Mouse (Mus musculus) neural tube, embryonic 14.5 days (tissue): ENCODE data around the gene Cdipt. TPM values are rescaled to one million over a fixed set of nuclear protein-coding genes. Genes with fewer than 3 reads are reported as not detected.

Experiments
- ATAC-seq: fragments of 200-750 bp; cut with Nextera tagmentation; 2 replicates; pipeline ENCODE4 v1.8.0; 2017; ENCODE audit warnings: low read depth, mild to moderate bottlenecking, moderate TSS enrichment, moderate library complexity
- H3K27ac ChIP-seq: fragments of 300-500 bp; sonication (generic); 2 replicates; pipeline ENCODE4 v1.5.1; 2014; ENCODE audit warnings: low read depth, mild to moderate bottlenecking, control low read depth, low read length, moderate library complexity, mixed read lengths
- H3K27me3 ChIP-seq: fragments of 300-500 bp; sonication (generic); 2 replicates; pipeline ENCODE4 v1.6.1; 2014; ENCODE audit warnings: low read length; ENCODE audit not compliant: control insufficient read depth, insufficient read depth
- H3K36me3 ChIP-seq: fragments of 300-500 bp; sonication (generic); 2 replicates; pipeline ENCODE4 v1.6.1; 2014; ENCODE audit warnings: low read length, mixed read lengths; ENCODE audit not compliant: control insufficient read depth, insufficient read depth
- H3K4me1 ChIP-seq: fragments of 300-500 bp; sonication (generic); 2 replicates; pipeline ENCODE4 v1.6.1; 2014; ENCODE audit warnings: low read length; ENCODE audit not compliant: control insufficient read depth, insufficient read depth
- H3K4me2 ChIP-seq: fragments of 300-500 bp; sonication (generic); 2 replicates; pipeline ENCODE4 v1.6.1; 2014; ENCODE audit warnings: mild to moderate bottlenecking, low read depth, low read length, control low read depth
- H3K4me3 ChIP-seq: fragments of 300-500 bp; sonication (generic); 2 replicates; pipeline ENCODE4 v1.5.1; 2014; ENCODE audit warnings: low read depth, low read length, control low read depth, mixed read lengths
- H3K9ac ChIP-seq: fragments of 300-500 bp; sonication (generic); replicated peaks from 2 replicates; pipeline ENCODE4 v1.6.1; 2014; ENCODE audit warnings: low read depth, mild to moderate bottlenecking, control low read depth, low read length, mixed read lengths
- H3K9me3 ChIP-seq: fragments of 300-500 bp; sonication (generic); 2 replicates; pipeline ENCODE4 v1.6.1; 2016; ENCODE audit warnings: low read length; ENCODE audit not compliant: control insufficient read depth
- whole genome bisulfite sequencing: fragments of 180-500 bp; shearing (Covaris S2); extraction: QIAGEN DNeasy Blood & Tissue Kit; methylation state at CpG from one replicate; pipeline ENCODE4 v1.1.7; 2014; 5-methylcytosine and 5-hydroxymethylcytosine counted together
- polyA plus RNA-seq: library from polyadenylated mRNA; unstranded; fragments of >200 nt; fragmentation: Nextera tagmentation; extraction: Ambion mirVana; gene quantifications from 2 replicates; pipeline ENCODE4 v1.2.1, GENCODE M21; 2014

The Cdipt gene
- 105 and 107 TPM in 2 replicates for polyA plus RNA-seq

DNA sequence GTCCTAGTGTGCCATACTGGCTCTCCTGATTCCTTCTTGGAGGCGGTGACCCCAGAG, at the start of gene Cdipt:
Gene Cdipt (plus strand): TSS at position 22 of the 57 bp plus-strand sequence.
- Histone ChIP-seq H3K27me3 (no peaks in the 10 kb centered on the region), H3K27ac (peak within 1 kb of the TSS; percentile 96), H3K4me3 (peak within 1 kb of the TSS; percentile 68), H3K9ac (peak within 1 kb of the TSS; percentile 80), H3K4me2 (peak within 1 kb of the TSS; percentile 87), H3K4me1 (0 out of 2 replicates have a peak, but pooled peaks cover 8% of the 10 kb centered on the region), H3K9me3 (no peaks in the 10 kb centered on the region), H3K36me3 (peaks cover 19% of the 10 kb centered on the region)
- ATAC-seq = no peak
- WGBS = 0% methylated on average over 1 of the region's 1 CpGs

DNA sequence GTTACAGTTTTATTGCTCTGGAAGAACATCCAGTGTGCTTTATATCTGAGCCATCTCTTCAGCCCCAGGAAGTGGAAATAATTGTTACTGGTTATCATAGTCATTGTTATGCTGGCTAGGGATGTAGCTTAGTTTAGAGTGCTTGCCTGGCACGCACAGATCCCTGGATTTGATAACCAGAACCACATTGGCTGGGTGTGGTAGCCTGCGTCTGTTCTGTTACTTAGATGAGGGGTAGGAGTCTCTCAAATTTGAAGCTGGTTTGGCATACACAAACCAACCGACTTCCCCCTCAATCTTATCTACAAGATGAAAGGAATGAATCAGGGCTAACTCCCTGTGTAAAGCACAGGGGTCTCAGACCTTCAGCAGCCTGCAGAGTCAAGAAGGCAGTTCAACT, 49.4 kb upstream of the Cdipt start:
- no peaks in the 10 kb centered on the region for H3K9me3 ChIP-seq
- H3K27me3 ChIP-seq = no peaks in the 10 kb centered on the region
- WGBS = 71% methylated on average over 3 of the region's 3 CpGs
- H3K9ac ChIP-seq = no peak overlapping the region
- no peak overlapping the region for H3K4me2 ChIP-seq
- no peak overlapping the region for H3K27ac ChIP-seq
- no peak for ATAC-seq
- H3K4me3 ChIP-seq = no peak overlapping the region
- peaks cover 17% of the 10 kb centered on the region for H3K4me1 ChIP-seq
- H3K36me3 ChIP-seq = peaks cover 2% of the 10 kb centered on the region; the same call in 1 of the 2 replicates

- peaks cover 12% of the 10 kb centered on the region for H3K4me1 ChIP-seq
- peak within 1 kb of the TSS; percentile 76 for H3K27ac ChIP-seq
- ATAC-seq = peak; percentile 96
- H3K9ac ChIP-seq = peak within 1 kb of the TSS; percentile 77
- peak within 1 kb of the TSS; percentile 93 for H3K4me2 ChIP-seq
- no peaks in the 10 kb centered on the region for H3K27me3 ChIP-seq
- H3K9me3 ChIP-seq = no peaks in the 10 kb centered on the region
- H3K4me3 ChIP-seq = peak within 1 kb of the TSS; percentile 85
- 4% methylated on average over 56 of the region's 56 CpGs for WGBS
- peaks cover 4% of the 10 kb centered on the region; the same call in 1 of the 2 replicates for H3K36me3 ChIP-seq
Measured at GRCm38 (mm10) chr7:126928384-126929037, 47.2 kb upstream of the Cdipt start, which contains the start of gene Kctd13. Gene Kctd13 (plus strand): TSS chr7:126928879.

DNA sequence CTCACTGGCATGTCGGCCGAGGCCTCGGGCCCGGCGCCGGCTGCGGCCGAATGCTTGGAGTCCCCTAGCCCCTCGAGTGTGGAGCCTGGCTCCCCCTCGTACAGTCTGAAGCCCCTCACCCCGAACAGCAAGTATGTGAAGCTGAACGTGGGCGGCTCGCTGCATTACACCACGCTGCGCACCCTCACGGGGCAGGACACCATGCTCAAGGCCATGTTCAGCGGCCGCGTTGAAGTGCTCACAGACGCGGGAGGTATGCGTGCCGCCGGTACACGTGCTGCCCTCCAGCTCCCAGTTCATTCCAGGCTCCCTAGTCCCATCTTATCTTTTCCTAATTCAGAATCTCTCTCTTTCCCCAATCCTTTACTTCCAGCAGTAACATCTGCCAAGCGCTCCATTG, 46.7 kb upstream of the Cdipt start:
- Histone ChIP-seq H3K36me3 (peaks cover 4% of the 10 kb centered on the region; the same call in 1 of the 2 replicates), H3K9me3 (no peaks in the 10 kb centered on the region), H3K27me3 (no peaks in the 10 kb centered on the region), H3K27ac (peak overlapping the region; percentile 76), H3K4me3 (peak overlapping the region; percentile 85), H3K4me1 (peaks cover 12% of the 10 kb centered on the region), H3K4me2 (peak overlapping the region; percentile 93), H3K9ac (peak overlapping the region; percentile 77)
- WGBS = 0% methylated on average over 18 of the region's 27 CpGs
- ATAC-seq = peak; percentile 73

GRCm38 (mm10) chr7:126932652-126933051, 43.1 kb upstream of the Cdipt start:
- no peaks in the 10 kb centered on the region for H3K9me3 ChIP-seq
- H3K27ac ChIP-seq = no peak overlapping the region
- WGBS = 82% methylated on average over 2 of the region's 2 CpGs
- no peaks in the 10 kb centered on the region for H3K27me3 ChIP-seq
- no peak overlapping the region for H3K4me2 ChIP-seq
- no peak for ATAC-seq
- H3K4me3 ChIP-seq = no peak overlapping the region
- peaks cover 11% of the 10 kb centered on the region for H3K36me3 ChIP-seq
- peaks cover 12% of the 10 kb centered on the region for H3K4me1 ChIP-seq
- H3K9ac ChIP-seq = no peak overlapping the region

DNA sequence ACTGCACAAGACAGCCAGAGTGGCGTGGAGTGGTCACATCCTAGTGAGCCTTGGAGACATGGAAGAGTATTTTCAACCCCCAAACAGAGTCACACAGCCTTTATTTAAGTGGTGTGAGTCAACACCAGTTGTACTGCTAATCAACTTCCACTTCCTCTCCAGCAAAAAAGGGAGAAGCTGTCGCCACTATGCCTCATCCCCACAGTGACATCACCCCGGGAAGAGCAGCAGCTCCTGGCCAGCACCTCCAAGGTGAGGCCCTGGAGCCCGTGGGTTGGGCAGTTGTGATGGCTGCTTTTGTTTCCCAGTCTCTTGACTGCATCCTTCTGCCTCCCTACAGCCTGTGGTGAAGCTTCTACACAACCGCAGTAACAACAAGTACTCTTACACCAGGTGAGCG, 34.5 kb upstream of the Cdipt start:
- H3K27me3 ChIP-seq = no peaks in the 10 kb centered on the region
- no peaks in the 10 kb centered on the region for H3K4me1 ChIP-seq
- H3K4me3 ChIP-seq = no peak overlapping the region
- H3K36me3 ChIP-seq = peaks cover 8% of the 10 kb centered on the region
- whole genome bisulfite sequencing = 41% methylated on average over 6 of the region's 6 CpGs
- no peak overlapping the region for H3K4me2 ChIP-seq
- no peak overlapping the region for H3K27ac ChIP-seq
- no peak for ATAC-seq
- H3K9ac ChIP-seq = no peak overlapping the region
- no peaks in the 10 kb centered on the region for H3K9me3 ChIP-seq

DNA sequence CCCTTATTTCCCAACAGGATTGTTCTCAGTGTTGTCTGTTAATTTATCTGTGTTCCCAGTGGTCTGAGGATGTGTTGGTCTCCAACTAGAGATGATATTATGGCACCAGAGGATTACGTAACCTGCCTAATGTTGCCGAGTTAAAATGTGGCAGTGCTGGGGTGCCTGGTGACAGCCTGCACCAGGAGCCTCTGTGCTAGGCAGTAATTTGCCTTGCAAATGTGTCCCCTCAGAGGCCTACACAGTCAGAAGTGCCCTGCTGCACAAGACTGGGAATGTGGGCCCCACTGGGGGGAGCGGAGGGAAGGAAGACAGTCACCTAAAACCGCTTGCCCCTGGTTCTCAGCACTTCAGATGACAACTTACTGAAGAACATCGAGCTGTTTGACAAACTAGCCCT, 33.9 kb upstream of the Cdipt start:
- H3K36me3 ChIP-seq = peaks cover 8% of the 10 kb centered on the region; the same call in 1 of the 2 replicates
- ATAC-seq = no peak

DNA sequence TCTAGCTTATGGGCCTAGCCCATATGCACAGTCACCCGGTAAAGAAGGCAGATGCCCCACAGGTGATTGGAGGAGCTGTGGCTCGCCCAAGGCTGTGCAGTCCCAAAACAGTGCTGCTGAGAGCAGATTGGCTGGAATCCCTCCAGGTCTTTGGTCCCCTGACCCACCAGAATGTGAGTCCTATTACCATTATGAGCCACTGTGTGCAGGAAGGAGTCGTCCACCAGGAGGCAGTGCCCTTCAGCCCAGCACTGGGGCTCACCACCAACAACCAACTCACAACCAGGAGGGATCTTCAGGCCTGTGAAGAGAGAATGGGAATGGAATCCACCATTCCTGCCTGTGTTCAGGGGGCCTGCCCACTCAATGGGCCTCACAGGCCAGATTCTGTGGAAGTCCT, 29.2 kb upstream of the Cdipt start:
- Histone ChIP-seq H3K4me2 (no peak overlapping the region), H3K9me3 (no peaks in the 10 kb centered on the region), H3K4me3 (no peak overlapping the region), H3K27me3 (no peaks in the 10 kb centered on the region), H3K9ac (no peak overlapping the region), H3K27ac (no peak overlapping the region), H3K36me3 (peaks cover 8% of the 10 kb centered on the region; the same call in 1 of the 2 replicates), H3K4me1 (peaks cover 10% of the 10 kb centered on the region; the same call in 1 of the 2 replicates)
- no peak for ATAC-seq
- WGBS = 51% methylated on average over 3 of the region's 3 CpGs

More for the DNA sequence above, 33.9 kb upstream of the Cdipt start:
- WGBS = 60% methylated on average over 5 of the region's 5 CpGs
- H3K27me3 ChIP-seq = no peaks in the 10 kb centered on the region
- no peaks in the 10 kb centered on the region for H3K4me1 ChIP-seq
- H3K9me3 ChIP-seq = no peaks in the 10 kb centered on the region
- no peak overlapping the region for H3K4me2 ChIP-seq
- H3K27ac ChIP-seq = no peak overlapping the region
- H3K4me3 ChIP-seq = no peak overlapping the region
- no peak overlapping the region for H3K9ac ChIP-seq

DNA sequence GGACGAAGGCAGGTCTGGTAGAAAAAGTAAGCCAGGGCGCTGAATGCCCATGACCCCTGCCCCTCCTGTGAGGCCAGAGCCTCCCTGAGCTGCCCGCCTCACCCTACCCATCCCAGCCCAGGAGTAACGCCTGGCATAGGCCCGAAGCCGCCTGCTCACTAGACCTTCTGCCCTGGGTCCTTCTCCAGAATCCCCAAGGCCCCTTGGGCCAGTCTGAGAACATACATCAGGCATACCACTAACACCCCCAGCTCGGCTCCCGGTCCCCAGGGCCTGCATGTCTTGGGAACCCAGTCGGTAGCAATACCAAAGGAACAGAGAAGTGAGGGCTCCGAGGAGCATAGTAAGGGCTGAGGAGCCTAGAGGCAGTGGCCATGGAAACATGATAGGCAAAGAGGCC, 27.1 kb upstream of the Cdipt start:
- H3K9me3 ChIP-seq = no peaks in the 10 kb centered on the region
- H3K4me1 ChIP-seq = peaks cover 22% of the 10 kb centered on the region
- peak overlapping the region; percentile 87 for H3K4me2 ChIP-seq
- 75% methylated on average over 10 of the region's 10 CpGs for WGBS
- H3K9ac ChIP-seq = peak overlapping the region; percentile 74
- peak overlapping the region; percentile 48 for H3K4me3 ChIP-seq
- no peaks in the 10 kb centered on the region for H3K27me3 ChIP-seq
- no peaks in the 10 kb centered on the region for H3K36me3 ChIP-seq
- no peak for ATAC-seq
- peak overlapping the region; percentile 87 for H3K27ac ChIP-seq
